Mouse (Mus musculus): Measurements from ENCODE around the gene Cers6. TPM values are rescaled to one million over a fixed set of nuclear protein-coding genes. Genes with fewer than 3 reads are reported as not detected.

Cers6 gene
- total RNA-seq, 2 experiments from 2014 or later = 39.2 to 88.6 TPM

DNA sequence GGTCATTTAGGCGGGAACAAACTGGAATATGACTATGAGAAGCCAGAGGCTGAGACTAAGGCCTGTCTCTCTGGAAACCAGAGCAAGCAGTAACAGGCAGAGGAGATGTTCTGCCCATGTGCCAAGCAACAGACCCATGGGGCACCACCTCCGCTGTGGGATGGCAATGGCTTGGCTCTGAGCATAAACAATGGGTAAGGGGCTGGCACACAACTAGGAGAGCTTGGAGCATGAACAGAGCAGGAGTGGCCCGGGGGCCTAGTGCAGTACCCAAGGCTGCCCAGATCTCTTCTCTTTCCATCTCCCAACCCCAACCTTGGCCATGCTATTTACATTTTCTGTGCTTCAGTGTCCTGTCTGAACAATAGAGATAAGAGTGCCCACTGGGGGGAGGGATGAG lies 237.5 kb downstream of the Cers6 start:
- ATAC-seq (replicated peaks; ENCODE audit: poor library complexity, severe bottlenecking) = no peak

DNA sequence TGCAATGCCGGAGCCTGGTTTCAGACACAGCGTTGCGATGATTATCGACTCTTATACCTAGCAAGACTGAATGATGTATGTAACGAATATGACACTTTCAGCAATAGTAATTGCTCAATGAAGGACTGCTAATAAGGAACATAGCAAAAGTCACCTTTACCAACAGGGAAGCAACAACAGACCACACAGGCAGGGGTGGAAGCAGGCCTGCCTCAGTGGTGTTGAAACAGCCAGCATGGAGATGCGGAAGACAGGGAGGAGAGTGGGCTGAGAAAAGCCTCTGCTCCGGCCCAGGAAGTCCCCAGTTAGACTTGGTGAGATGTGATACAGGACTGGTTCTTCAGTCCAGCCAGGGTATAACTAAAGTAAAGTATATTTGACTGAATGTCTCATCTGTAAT lies 237.9 kb downstream of the Cers6 start:
- ATAC-seq (replicated peaks; ENCODE audit: poor library complexity, severe bottlenecking) = peak; percentile 61

DNA sequence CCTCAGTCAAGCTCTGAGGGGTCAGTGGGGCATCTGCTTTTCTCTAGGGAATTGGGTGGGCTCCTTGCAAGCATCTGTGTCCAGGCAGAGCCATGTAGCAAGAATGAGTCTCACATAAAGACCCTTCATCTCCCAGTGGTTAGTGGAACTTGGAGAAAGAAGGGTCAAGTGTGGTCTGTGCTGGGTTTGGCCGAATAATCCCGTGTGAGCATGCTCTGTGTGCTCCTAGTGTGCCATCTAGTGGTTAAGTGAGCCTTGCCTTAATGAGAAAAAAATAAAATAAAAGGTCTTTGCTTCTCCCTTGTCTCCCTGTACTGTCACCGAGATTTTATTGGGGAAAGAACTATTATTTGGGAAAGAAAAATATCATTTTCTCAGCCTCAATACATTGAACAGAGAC lies 239.5 kb downstream of the Cers6 start:
- ATAC-seq (replicated peaks; ENCODE audit: poor library complexity, severe bottlenecking) = peak; percentile 77

DNA sequence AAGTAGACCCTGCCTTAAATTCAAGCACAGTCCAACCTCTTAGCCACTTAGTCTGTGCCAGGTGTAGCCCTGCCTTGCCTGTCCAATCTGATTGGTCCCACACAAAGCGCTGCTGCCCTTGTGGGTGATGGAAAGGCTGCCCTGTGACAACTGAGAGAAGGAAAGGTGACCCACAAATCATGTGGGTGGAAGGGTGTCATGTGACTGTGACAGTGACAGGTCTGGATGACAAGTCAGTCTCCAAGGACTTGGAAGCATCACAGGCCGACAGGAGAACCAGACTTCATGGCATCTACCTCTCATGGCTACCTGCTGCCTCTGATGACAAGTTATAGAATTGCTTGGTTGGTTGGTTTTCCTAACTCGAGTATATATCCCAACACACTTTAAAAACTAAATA lies 242.3 kb downstream of the Cers6 start:
- no peak for ATAC-seq (replicated peaks; ENCODE audit: poor library complexity, severe bottlenecking)

DNA sequence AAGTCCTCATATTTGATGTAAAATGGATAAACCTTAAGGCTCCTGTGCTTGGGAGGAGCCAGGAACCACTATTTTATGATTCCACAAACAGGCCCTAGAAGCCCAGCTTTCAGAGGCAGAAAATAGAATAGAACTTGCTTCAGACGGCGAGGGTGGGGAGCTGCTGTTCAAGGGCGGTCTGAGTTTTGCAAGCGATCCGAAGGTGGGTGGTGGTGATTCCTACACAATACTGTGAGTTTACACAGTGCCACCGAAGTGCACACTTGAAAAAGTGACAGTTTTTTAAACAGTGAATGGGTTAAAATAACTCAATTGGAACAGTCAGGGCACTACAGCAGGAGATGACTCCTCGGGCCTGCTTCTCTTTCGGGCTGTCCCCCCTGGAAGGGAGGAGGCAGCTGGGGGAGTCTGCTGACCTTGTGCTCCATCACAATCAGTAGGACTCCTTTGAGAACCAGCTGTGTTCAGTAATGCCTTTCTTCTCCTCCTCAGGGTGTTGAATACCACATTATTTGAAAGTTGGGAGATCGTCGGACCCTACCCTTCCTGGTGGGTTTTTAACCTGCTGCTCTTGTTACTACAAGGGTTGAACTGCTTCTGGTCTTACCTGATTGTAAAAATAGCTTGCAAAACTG lies 243.4 kb downstream of the Cers6 start:
- no peak for ATAC-seq (replicated peaks; ENCODE audit: poor library complexity, severe bottlenecking)

DNA sequence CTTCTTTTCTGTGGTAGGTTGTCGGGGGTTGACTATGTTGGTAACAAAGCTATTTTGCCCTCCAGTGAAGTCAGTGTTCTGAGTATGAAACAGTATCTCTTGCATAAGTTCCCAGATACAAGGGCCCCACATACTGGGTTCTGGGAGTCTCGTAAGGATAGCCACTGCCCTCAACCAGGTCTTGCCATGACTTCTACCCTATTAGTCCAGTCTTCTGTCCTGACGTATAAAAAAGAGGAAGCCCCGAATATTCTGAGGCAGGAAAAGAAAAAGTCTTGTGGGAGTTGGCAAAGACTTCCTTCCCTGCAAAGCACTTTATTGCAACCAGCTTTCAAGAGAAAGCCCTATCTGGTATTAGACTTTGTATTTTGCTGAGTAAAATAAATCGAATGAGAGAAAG lies 248.0 kb downstream of the Cers6 start:
- peak; percentile 90 for ATAC-seq (replicated peaks; ENCODE audit: poor library complexity, severe bottlenecking)

DNA sequence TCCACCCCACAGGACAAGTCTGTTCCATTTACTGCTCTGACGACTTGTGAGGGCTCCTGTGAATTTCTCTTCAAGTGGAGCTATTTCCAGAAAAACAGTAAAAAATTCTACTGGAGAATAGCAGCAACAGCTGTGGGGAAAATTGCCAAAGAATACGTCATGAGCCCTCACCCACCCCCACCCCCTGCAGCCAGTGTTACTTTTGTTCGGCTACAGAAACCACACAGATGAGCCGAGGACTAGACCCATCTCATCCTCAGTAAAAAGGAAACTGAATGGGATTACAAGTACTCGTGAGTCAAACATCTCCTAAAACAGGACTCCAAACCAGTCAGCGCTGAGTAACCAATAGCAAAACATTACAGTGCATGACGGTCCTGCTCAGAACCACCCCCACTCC lies 248.5 kb downstream of the Cers6 start:
- 0 out of 2 replicates have a peak, but pooled peaks have one; percentile 18 for ATAC-seq (replicated peaks; ENCODE audit: poor library complexity, severe bottlenecking)

DNA sequence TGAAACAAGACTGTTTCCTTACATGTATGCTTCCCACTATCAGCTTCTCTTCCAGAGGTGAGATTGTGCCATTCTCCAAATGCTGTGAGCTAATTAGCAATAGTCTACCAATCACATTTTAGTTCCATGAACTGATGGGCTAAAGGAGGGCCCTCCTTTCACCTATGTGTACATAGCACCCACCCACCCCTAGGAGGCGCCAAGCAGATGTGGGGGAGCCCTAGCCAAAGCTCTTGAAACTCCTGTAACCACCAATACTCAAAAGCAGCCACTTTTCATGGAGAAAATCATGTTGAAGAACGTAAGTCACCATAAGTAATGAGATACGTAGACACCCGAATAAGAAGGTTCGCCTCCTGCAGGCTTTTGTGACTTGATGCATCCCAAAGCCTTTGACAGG lies 251.4 kb downstream of the Cers6 start:
- ATAC-seq (replicated peaks; ENCODE audit: poor library complexity, severe bottlenecking) = no peak

DNA sequence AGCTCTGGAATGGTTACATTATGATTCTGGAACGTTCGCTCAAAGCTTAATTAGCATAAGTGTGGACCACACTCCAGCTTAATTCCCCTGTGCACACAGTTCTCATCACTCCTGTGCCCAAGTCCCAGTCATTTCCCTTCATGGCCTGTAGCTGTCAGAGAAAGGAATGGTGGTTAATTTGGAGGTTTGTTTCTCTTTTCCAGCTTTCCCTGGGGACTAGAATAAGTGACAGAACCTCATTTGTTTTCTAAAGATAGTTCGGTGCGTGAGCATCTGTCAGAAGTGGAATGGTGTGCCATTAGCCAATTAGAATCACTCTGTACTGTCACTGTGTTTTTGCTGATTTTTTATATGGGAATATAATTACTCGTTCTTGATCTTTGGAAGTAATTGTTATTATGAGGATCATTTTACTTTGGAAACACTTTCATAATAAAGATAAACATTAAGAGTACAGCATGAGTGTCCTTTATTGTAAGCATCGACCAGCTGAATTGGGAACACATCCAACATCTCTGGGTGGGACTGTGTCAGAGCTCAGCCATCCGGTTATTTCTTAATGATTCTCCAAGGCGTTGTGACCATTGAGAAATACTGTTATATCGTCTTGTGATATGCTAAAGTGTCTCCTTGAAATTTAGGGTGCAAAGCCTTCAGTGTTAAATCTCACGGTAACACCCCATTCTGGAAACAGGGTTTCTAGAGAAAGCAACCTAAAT lies 252.7 kb downstream of the Cers6 start:
- no peak for ATAC-seq (replicated peaks; ENCODE audit: poor library complexity, severe bottlenecking)

DNA sequence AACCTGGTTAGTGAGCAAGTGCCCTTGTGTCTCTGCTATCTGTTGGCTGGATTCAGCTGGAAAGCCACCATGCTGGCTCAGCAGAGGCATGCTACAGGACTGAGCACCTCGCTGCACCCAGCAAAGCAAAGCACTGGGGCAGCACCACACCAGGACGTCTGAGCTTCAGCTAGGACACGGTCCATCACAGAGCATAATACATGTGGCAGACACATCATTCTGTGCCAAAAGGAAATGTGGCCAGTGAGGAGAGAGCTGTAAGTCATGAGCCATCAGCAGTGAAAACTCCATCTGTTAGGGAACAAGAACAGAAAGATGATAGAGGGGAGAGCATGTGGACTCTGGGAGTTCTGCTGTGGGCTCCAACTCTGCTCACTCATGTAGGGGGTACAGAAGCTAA lies 254.7 kb downstream of the Cers6 start:
- ATAC-seq (replicated peaks; ENCODE audit: poor library complexity, severe bottlenecking) = no peak

DNA sequence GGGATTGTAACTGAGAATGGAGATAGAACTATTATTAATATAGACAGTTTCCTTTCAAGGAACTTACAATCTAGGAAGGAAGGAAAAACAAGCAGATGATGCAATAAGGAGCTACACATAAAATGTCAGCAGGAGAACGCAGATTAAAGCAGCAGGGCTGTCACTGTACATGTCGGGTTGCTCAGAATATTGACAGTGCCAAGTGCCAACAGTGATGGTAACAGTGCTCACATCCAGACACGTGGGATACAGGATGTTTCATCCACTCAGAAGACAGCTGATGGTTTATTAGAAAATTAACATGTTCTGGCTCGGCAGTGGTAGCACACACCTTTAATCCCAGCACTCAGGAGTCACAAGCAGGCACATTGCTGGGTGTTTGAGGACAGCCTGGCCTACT lies 255.5 kb downstream of the Cers6 start:
- ATAC-seq (replicated peaks; ENCODE audit: poor library complexity, severe bottlenecking) = no peak

DNA sequence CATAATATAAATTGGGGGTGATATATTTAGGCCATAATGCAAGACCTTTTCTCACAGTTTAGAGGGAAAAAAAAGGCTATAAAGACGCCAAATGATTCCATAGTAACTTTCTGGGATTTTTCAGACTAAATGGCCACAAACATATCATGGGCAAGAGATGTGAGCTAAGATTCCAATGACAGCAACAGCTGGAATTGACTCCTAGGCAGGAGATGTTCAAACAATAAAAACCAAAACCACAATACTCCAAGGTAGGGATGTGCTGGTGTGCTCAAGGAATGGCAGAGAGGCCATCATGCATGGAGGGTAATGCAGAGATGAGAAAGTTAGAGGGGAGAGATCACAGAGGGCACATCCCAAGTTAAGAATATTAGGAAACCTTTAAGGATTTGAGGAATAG lies 257.8 kb downstream of the Cers6 start:
- ATAC-seq (replicated peaks; ENCODE audit: poor library complexity, severe bottlenecking) = no peak

DNA sequence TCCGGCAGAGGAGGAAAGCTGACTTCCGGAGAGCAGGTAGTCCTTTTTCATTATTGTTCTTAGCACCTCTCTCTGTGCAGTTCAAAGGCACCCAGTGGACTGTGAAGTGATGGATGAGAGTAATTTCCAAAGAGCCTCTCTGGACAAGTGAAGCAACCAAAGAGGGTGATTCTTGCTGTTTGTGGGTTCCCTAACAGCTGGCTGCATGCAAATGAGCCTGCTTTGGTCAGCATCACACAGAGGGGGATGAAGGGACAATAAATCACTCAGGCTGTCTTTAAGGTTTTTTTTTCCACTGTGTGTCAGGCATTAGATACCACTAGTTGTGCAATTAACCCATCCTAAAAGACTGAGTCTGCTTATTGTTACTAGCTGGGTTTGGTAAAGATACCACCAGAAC lies 258.5 kb downstream of the Cers6 start:
- ATAC-seq (replicated peaks; ENCODE audit: poor library complexity, severe bottlenecking) = peak; percentile 51

DNA sequence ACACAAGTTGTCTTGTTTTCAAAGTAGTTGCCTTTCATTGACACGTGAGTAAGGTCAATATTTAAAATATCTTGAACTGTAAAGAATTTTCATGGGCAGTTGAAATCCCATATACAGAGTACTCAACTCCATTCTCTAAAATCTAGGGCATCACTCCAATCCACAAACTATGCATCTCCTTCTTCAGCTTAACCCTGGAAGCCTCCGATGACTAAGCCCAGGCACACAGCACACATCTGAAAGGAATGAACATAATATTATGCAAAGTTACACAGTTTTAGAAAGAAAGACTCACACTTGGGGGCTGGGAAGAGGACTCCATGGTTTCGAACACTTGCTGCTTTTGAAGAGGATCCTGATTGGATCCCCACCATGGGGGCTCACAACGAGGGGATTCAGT lies 260.4 kb downstream of the Cers6 start:
- no peak for ATAC-seq (replicated peaks; ENCODE audit: poor library complexity, severe bottlenecking)

DNA sequence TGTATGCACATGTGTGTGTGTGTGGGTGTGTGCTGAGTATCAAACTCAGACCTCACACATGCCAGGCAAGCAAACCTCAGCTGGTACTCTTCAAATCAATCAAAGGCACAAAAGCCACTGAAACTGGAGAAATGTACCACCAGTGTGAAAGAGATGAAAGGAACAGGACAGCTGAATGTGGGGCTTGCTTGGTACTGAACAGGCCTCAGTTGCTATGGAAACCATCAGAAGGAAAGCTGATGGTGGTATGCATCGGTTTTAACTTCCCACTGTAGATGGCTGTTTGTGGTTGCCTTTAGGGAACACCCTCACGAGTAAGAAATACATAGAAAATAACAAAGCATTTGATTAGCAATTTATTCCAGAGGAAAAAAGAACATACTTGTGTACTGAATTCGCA lies 264.2 kb downstream of the Cers6 start:
- no peak for ATAC-seq (replicated peaks; ENCODE audit: poor library complexity, severe bottlenecking)

DNA sequence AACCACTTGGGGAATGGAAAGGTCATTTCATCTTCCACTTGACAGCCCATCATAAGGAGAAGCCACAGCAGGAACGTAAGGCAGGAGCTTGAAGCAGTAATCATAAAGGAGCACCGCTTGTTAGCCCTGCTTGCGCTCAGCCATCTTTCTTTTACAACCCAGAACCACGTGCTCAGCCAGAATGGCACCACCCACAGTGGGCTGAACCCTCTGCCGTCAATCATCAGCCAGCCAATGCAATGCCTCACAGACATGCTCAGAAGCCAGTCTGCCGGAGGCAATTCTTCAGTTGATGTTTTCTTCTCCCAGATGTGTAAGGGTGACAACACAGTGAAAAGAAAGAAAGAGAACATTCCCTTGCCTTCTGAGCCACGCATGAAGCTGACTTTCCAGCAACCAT lies 267.1 kb downstream of the Cers6 start:
- ATAC-seq (replicated peaks; ENCODE audit: poor library complexity, severe bottlenecking) = peak; percentile 43

DNA sequence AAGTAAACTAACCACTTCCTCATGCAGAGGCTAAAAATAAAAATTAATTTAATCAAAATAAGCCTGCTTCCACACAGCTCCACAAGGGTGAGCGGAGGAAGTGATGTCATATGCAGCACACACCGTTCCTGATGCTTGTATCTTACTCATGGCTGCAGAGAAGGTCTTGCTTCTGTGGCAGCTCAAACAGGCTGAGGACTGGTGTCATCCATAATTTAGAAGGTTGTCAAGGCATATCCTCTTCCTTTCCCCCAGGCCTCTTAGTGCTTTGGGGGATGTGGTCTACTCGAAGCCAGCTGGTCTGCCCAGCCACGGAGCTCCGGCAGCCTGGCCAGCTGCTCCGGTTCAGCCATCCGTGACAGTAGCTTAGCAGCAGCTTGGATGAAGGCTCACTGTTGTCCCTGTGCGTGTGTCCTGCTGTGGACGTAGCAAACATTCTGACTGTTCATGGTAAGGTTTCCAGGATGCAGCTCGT lies 267.7 kb downstream of the Cers6 start:
- peak; percentile 86 for ATAC-seq (replicated peaks; ENCODE audit: poor library complexity, severe bottlenecking)

DNA sequence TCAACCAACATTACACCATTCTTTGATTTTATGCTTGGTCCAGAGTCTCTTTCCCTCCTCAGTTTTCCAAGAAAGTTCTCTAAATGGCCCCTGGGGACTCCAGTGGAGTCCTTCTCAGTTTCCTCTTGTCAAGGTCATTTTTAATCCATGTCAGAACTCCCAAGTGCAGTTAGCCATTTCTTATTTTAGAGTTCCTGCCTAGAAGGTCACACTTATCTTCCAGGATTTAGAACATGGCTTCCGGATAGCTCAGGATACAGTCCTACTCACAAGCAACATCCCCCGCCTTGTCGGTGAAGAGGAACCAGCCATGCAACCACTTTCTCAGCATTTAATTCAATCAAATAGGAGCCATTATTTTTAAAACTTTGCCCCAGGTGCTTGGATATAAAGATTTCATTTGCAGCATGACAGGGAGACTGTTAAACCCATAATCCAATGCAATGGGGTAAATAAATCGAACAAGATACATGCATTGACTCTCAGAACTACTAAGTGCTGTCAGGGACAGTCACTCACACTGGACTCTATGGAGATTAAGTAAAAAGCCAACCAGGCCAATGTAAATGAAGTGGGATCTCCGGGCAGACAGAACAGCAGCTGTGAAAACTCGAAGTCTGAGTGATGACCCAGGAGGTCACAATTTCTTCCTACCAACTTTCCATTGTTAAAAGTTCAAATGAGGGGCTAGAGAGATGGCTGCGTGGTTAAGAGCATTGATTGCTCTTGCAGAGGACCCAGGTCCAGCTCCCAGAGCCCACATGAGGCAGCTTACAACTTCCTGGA lies 268.4 kb downstream of the Cers6 start:
- no peak for ATAC-seq (replicated peaks; ENCODE audit: poor library complexity, severe bottlenecking)

DNA sequence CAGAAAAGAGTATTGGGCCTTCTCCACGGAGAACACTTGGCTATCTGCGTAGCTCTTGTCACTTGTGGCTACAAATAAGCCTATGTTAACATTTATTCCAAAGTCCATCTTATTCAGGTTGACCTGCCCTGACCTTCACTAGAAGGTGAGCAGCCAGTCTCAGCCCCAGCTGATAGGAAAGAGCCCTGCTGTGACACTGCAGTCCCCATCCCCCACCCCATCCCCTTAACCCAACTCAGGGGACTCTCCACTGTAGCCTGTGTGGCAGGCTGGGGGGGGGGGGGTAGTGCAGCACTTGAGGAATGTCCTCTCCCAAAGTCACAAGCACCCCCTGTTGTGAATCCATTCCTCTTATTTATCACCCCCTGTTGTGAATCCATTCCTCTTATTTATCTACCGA lies 270.8 kb downstream of the Cers6 start:
- ATAC-seq (replicated peaks; ENCODE audit: poor library complexity, severe bottlenecking) = no peak

DNA sequence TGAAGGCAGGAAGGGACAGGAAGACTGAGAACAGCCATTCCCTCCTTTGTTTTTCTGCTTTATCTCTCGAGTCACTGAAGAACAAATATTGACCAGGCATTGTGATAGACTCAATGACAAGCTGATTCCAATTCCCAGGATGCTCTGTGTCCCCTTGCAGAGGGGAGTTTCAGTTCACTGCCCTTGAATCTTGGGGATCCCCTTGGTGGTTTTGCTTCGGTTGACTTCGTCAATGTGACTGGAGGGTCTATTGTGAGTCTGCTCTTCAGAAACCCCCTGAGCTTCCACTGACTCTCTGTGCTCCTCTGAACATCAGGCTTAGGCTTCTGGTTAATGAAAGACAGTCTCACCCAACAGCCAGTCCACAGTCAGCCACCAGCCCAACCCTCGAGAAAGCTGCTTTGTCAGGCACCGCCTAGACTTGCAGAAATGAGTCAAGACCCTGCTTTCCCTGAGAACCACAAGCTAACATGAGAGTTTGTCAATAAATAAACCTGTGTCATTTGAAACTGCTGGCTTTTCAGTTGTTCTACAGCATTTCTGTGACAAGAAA lies 271.3 kb downstream of the Cers6 start:
- ATAC-seq (replicated peaks; ENCODE audit: poor library complexity, severe bottlenecking) = no peak

DNA sequence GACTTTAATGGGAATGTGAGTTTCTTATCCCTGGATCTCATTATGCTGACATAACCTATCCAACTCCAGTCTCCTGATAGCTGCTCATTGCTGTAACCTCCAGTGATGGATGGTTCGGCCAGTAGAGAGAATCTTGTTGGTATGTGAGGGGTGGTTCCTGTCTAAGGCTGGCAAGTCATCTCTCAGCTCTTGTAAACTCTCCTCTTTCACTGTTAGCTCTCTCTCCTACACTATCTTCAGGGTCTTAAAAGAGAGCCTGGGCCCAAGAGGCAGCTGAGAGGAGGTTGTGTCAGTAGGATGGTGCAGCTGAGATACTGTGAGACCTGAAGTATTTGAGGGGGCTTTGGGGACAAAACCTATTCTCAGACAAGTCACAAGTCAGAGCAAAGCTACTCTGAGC lies 272.9 kb downstream of the Cers6 start:
- ATAC-seq (replicated peaks; ENCODE audit: poor library complexity, severe bottlenecking) = no peak
